ENCODE assay signal across 25 mouse cellular contexts in genomic region chr6:32342272-32342671, GRCm38 (mm10).
"Had no signal": no experiment of that assay in that cellular context is flagged by ENCODE, and none has a peak within 500 bp of the region (broad histone marks: within the 10 kb centered on the region; RNA-seq: fewer than 3 reads in every experiment).

No protein-coding gene starts in this region.

- DNase-seq: kidney, postnatal 10 days; kidney, postnatal 36 days; layer of hippocampus, postnatal 36 days; liver; lung, adult 18-20 months; lung, postnatal 10 days; lung, postnatal 36 days; right cerebral cortex, adult 18-20 months; right cerebral cortex, postnatal 14 days; right cerebral cortex, postnatal 4 days; thymus, adult 2 months; thymus, postnatal 14 days; thymus, postnatal 4 days had no signal

- H3K4me2 ChIP-seq: kidney, embryonic 15.5 days; limb, embryonic 12.5 days; liver, embryonic 12.5 days; liver, embryonic 15.5 days; lung, embryonic 15.5 days; midbrain, embryonic 13.5 days; neural tube, embryonic 12.5 days; neural tube, embryonic 15.5 days had no signal

- ATAC-seq: liver, embryonic 12.5 days; midbrain, embryonic 13.5 days had no signal

- H3K4me3 ChIP-seq: kidney, embryonic 15.5 days; left cerebral cortex, adult 2 months; limb, embryonic 12.5 days; liver, embryonic 12.5 days; liver, embryonic 15.5 days; lung, embryonic 15.5 days; megakaryocyte, embryonic 14.5 days; midbrain, embryonic 10.5 days; midbrain, embryonic 13.5 days; neural tube, embryonic 12.5 days; neural tube, embryonic 15.5 days had no signal

- H3K9me3 ChIP-seq: kidney, embryonic 15.5 days; limb, embryonic 12.5 days; liver, embryonic 12.5 days; liver, embryonic 15.5 days; lung, embryonic 15.5 days; megakaryocyte, embryonic 14.5 days; midbrain, embryonic 10.5 days; midbrain, embryonic 13.5 days; neural tube, embryonic 12.5 days; neural tube, embryonic 15.5 days had no signal

- H3K27me3 ChIP-seq: kidney, embryonic 15.5 days; limb, embryonic 12.5 days; liver, embryonic 12.5 days; liver, embryonic 15.5 days; lung, embryonic 15.5 days; megakaryocyte, embryonic 14.5 days; midbrain, embryonic 13.5 days; neural tube, embryonic 12.5 days; neural tube, embryonic 15.5 days had no signal

- H3K9ac ChIP-seq: kidney, embryonic 15.5 days; limb, embryonic 12.5 days; liver, embryonic 12.5 days; liver, embryonic 15.5 days; lung, embryonic 15.5 days; midbrain, embryonic 13.5 days; neural tube, embryonic 12.5 days; neural tube, embryonic 15.5 days had no signal

- H3K4me1 ChIP-seq: kidney, embryonic 15.5 days; liver, embryonic 12.5 days; liver, embryonic 15.5 days; lung, embryonic 15.5 days; neural tube, embryonic 12.5 days had no signal

- H3K36me3 ChIP-seq: kidney, embryonic 15.5 days; limb, embryonic 12.5 days; liver, embryonic 12.5 days; liver, embryonic 15.5 days; lung, embryonic 15.5 days; midbrain, embryonic 10.5 days; midbrain, embryonic 13.5 days; neural tube, embryonic 12.5 days; neural tube, embryonic 15.5 days had no signal

- H3K27ac ChIP-seq: kidney, embryonic 15.5 days; left cerebral cortex, adult 2 months; limb, embryonic 12.5 days; liver, embryonic 12.5 days; liver, embryonic 15.5 days; lung, embryonic 15.5 days; midbrain, embryonic 10.5 days; midbrain, embryonic 13.5 days; neural tube, embryonic 12.5 days; neural tube, embryonic 15.5 days; stomach, postnatal 0 days had no signal
